In genomic region chr17:14935280-14935679, GRCm38 (mm10) we compare ENCODE assay signal across 7 mouse cellular contexts. TPM values are rescaled to one million over a fixed set of nuclear protein-coding genes. Genes with fewer than 3 reads are reported as not detected.
"Had no signal": no experiment of that assay in that cellular context is flagged by ENCODE, and none has a peak within 500 bp of the region (broad histone marks: within the 10 kb centered on the region; RNA-seq: fewer than 3 reads in every experiment).

No protein-coding gene starts in this region.

RNA-seq across cellular contexts. Expression of gene Gm3417, which starts 43.3 kb away (rescaled TPM):
- polyA plus RNA-seq: heart, embryonic 12.5 days; heart, embryonic 14.5 days; hindbrain, embryonic 10.5 days; hindbrain, embryonic 16.5 days; kidney, embryonic 14.5 days; kidney, embryonic 16.5 days; limb, embryonic 12.5 days had no signal
